Mouse (Mus musculus): Measurements from ENCODE around the gene Trpc2. TPM values are rescaled to one million over a fixed set of nuclear protein-coding genes. Genes with fewer than 3 reads are reported as not detected.

Trpc2 gene
- polyA plus RNA-seq (2014; fragmentation: Illumina TruSeq; extraction: RNeasy Lipid Tissue Mini Kit (QIAGEN cat#74804); ENCODE audit: low read depth, low replicate concordance) = 1.0 TPM

DNA sequence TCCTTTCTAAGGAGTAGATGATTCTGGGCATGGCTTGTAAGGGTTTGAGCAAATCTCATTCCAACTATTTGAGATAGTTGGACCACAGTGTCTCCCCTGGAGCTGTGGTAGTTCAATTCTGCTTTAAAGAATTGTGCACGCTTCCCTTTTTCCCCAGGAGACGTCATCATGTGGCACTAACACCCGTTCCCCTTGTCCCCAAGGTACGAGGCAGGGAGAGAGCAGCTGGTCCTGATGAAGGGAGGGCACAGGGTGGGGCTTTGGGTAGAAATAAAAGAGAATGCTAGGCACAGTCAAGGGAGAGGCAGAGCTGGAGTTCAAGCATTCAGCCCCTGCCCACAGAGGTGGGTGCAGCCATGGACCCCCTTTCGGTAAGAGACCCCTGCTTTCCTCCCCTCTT, at the start of gene Trpc2:
Trpc2 (plus strand) TSS at position 301 of the 400 bp plus-strand sequence.

DNA sequence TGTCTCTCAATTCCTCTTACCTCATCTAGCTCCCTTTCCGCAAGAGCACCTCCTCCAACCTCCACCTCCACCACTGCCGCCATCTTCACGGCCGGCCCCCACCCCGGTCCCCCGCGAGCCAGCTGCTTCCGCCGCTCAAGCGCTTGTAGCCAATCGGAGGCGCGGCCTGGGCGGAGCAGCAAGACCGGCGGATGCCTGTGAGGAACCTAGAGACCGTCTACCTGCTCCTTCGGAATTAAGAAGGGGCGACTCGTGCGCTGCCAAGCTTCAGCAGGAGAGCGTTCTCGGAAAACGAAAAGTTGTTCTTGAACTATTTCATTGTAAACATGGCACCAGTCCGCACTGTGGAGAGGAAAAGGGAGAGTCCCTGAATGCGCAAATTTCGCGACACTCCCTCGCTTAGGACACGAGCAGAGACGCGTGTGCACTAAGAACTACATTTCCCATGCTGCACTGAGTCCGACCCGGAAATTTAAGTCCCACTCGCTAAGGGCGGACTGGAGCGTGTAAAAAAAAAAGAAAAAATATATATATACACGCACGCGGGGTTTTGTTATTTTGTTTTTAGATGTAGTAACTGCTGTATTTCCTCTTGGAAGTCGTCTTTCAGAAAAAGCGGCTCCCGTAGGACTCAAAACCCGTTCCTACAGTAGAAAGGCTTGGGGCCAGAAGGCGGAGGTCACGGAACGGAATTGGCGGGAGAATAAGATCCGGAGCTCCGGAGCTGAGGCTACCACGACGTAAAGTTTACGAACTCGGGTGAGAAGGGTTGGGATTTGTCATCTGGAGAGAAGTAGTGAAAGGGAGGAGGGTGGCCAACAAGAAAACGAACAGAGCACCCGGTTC, 17.6 kb upstream of the Trpc2 start, which contains the start of the genes Rnf121, Xndc1 and Xntrpc:
Rnf121 (minus strand) TSS at position 424 of the 846 bp plus-strand sequence.
Xndc1 (plus strand) TSS at position 466 of the 846 bp plus-strand sequence.
Xntrpc (plus strand) TSS at position 668 of the 846 bp plus-strand sequence.

DNA sequence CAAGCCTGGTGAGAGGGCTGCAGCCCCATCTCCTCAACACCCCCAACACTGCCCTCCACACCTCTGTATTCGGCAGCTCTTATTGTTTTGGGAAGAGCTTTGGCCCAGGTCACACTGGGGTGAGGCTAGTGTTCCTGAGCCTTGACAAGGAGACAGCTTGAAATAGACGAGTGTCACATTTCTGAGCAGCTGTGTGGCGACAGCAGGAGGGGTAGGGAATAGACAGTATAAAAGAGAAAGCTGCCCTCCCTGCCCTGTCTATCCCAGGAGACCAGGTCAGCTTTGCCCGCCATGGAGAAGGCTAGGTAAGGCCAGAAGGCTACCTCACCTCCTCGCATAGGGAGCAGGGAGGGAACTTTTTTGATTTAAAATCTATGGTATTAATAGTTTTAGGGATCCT, 18.6 kb downstream of the Trpc2 start, which contains the start of gene Art1:
Art1 (plus strand) TSS at position 257 of the 400 bp plus-strand sequence.

DNA sequence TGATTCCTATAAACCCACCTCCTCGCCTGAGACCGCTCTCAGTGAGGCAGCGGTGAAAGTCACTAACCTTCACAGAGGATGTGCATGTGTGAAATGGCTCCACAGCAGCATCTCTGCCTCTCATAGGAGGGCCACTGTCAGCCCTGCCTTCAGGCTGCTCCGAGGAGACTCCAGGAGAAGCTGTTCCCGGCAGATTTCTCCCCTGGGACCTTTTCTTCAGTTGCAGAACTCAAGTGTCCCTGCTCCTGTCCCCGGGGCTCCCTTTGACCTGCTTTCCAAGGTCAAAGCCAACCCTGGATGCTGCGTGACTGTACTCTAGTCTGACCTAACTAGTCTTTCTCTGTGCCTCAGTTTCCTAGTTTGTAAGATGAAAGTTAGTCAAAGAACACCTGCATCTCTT, 26.3 kb downstream of the Trpc2 start, which contains the start of gene Art5:
Art5 (minus strand) TSS at position 319 of the 400 bp plus-strand sequence.

DNA sequence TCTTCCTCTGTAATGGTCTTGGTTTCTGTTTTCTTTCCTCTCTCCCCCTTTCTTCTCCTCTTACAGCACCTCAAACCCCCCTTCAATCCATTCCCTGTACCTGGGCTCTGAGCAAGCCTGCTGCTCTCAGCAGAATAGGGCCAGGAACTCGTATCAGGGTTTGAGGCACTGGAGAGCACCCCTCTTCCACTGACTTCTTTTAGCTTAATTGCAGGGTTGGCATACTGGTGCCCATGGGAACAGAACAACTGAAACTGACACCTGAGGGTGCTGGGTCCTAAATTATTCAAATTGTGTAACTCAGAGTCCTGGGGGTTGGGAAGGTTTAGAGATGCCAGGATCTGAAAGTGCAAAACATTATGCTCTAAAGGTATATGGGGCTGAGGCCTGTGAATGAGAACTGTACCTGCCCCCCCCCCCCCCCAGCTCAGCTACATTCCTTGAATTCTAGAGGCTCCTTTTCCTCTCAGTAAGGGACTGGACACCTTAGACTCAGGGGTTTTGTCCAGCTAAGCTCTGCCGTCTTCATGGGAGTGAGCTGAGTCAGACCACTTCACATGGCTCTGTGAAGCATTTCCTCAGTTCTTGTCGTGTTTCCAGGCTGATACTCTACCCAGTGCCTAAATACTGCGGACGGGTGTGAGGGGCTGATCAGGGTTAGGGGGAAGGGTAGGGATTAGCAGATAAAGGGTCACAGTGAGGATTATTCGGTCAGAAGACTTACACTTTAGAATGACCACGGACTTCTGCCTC, 33.8 kb downstream of the Trpc2 start, which contains the start of gene Chrna10:
Chrna10 (minus strand) TSS at position 250 of the 753 bp plus-strand sequence.

Other genes with a start within 250 kb of the Trpc2 start
- 45.5 TPM for gene Inppl1, start 244.9 kb upstream of the Trpc2 start, polyA plus RNA-seq (2014; fragmentation: Illumina TruSeq; extraction: RNeasy Lipid Tissue Mini Kit (QIAGEN cat#74804); ENCODE audit: low read depth, low replicate concordance)
- 58.4 TPM for gene Folr2, start 225.9 kb upstream of the Trpc2 start, polyA plus RNA-seq (2014; fragmentation: Illumina TruSeq; extraction: RNeasy Lipid Tissue Mini Kit (QIAGEN cat#74804); ENCODE audit: low read depth, low replicate concordance)
- gene Anapc15, start 219.4 kb upstream of the Trpc2 start, polyA plus RNA-seq (2014; fragmentation: Illumina TruSeq; extraction: RNeasy Lipid Tissue Mini Kit (QIAGEN cat#74804); ENCODE audit: low read depth, low replicate concordance) = 26.5 TPM
- 41.9 TPM for gene Folr1, start 212.3 kb upstream of the Trpc2 start, polyA plus RNA-seq (2014; fragmentation: Illumina TruSeq; extraction: RNeasy Lipid Tissue Mini Kit (QIAGEN cat#74804); ENCODE audit: low read depth, low replicate concordance)
- 159 TPM for gene Lamtor1, start 177.2 kb upstream of the Trpc2 start, polyA plus RNA-seq (2014; fragmentation: Illumina TruSeq; extraction: RNeasy Lipid Tissue Mini Kit (QIAGEN cat#74804); ENCODE audit: low read depth, low replicate concordance)
- gene Tomt, start 176.8 kb upstream of the Trpc2 start, polyA plus RNA-seq (2014; fragmentation: Illumina TruSeq; extraction: RNeasy Lipid Tissue Mini Kit (QIAGEN cat#74804); ENCODE audit: low read depth, low replicate concordance) = 0.65 TPM
- gene Lrrc51, start 149.2 kb upstream of the Trpc2 start, polyA plus RNA-seq (2014; fragmentation: Illumina TruSeq; extraction: RNeasy Lipid Tissue Mini Kit (QIAGEN cat#74804); ENCODE audit: low read depth, low replicate concordance) = 58.8 TPM
- 93.3 TPM for gene Numa1, start 149.0 kb upstream of the Trpc2 start, polyA plus RNA-seq (2014; fragmentation: Illumina TruSeq; extraction: RNeasy Lipid Tissue Mini Kit (QIAGEN cat#74804); ENCODE audit: low read depth, low replicate concordance)
- 9.5 TPM for gene Il18bp, start 64.4 kb upstream of the Trpc2 start, polyA plus RNA-seq (2014; fragmentation: Illumina TruSeq; extraction: RNeasy Lipid Tissue Mini Kit (QIAGEN cat#74804); ENCODE audit: low read depth, low replicate concordance)
- 26.7 TPM for gene Rnf121, start 17.6 kb upstream of the Trpc2 start, polyA plus RNA-seq (2014; fragmentation: Illumina TruSeq; extraction: RNeasy Lipid Tissue Mini Kit (QIAGEN cat#74804); ENCODE audit: low read depth, low replicate concordance)
- gene Xndc1, start 17.6 kb upstream of the Trpc2 start, polyA plus RNA-seq (2014; fragmentation: Illumina TruSeq; extraction: RNeasy Lipid Tissue Mini Kit (QIAGEN cat#74804); ENCODE audit: low read depth, low replicate concordance) = 17.4 TPM
- gene Xntrpc, start 17.4 kb upstream of the Trpc2 start, polyA plus RNA-seq (2014; fragmentation: Illumina TruSeq; extraction: RNeasy Lipid Tissue Mini Kit (QIAGEN cat#74804); ENCODE audit: low read depth, low replicate concordance) = 0.87 TPM
- gene Art1, start 18.6 kb downstream of the Trpc2 start, polyA plus RNA-seq (2014; fragmentation: Illumina TruSeq; extraction: RNeasy Lipid Tissue Mini Kit (QIAGEN cat#74804); ENCODE audit: low read depth, low replicate concordance) = 0.36 TPM
- 2.0 TPM for gene Art5, start 26.4 kb downstream of the Trpc2 start, polyA plus RNA-seq (2014; fragmentation: Illumina TruSeq; extraction: RNeasy Lipid Tissue Mini Kit (QIAGEN cat#74804); ENCODE audit: low read depth, low replicate concordance)
- gene Chrna10, start 33.7 kb downstream of the Trpc2 start, polyA plus RNA-seq (2014; fragmentation: Illumina TruSeq; extraction: RNeasy Lipid Tissue Mini Kit (QIAGEN cat#74804); ENCODE audit: low read depth, low replicate concordance) = not detected
- gene Nup98, start 127.1 kb downstream of the Trpc2 start, polyA plus RNA-seq (2014; fragmentation: Illumina TruSeq; extraction: RNeasy Lipid Tissue Mini Kit (QIAGEN cat#74804); ENCODE audit: low read depth, low replicate concordance) = 27.5 TPM
- 377 TPM for gene Pgap2, start 127.1 kb downstream of the Trpc2 start, polyA plus RNA-seq (2014; fragmentation: Illumina TruSeq; extraction: RNeasy Lipid Tissue Mini Kit (QIAGEN cat#74804); ENCODE audit: low read depth, low replicate concordance)
- 43.1 TPM for gene Rhog, start 172.9 kb downstream of the Trpc2 start, polyA plus RNA-seq (2014; fragmentation: Illumina TruSeq; extraction: RNeasy Lipid Tissue Mini Kit (QIAGEN cat#74804); ENCODE audit: low read depth, low replicate concordance)
- 47.4 TPM for gene Stim1, start 184.7 kb downstream of the Trpc2 start, polyA plus RNA-seq (2014; fragmentation: Illumina TruSeq; extraction: RNeasy Lipid Tissue Mini Kit (QIAGEN cat#74804); ENCODE audit: low read depth, low replicate concordance)